Mouse (Mus musculus) liver, embryonic 14.5 days (tissue): Measurements from ENCODE around the gene Gng10. TPM values are rescaled to one million over a fixed set of nuclear protein-coding genes. Genes with fewer than 3 reads are reported as not detected.

Source experiments
- ATAC-seq: fragments of 200-750 bp; cut with Nextera tagmentation; 2 replicates; pipeline ENCODE4 v1.8.0; 2017; ENCODE audit warnings: moderate number of reproducible peaks, mild to moderate bottlenecking, moderate library complexity; ENCODE audit not compliant: insufficient read depth
- DNase-seq, 3 experiments: peaks; one replicate each; pipeline ENCODE4 v3.0.0-alpha.2; 2012 to 2013; ENCODE audit warnings: low read depth in 3 of 3, low spot score in 3 of 3
- H3K27ac ChIP-seq: fragments of 300-500 bp; sonication (generic); 2 replicates; pipeline ENCODE4 v1.5.1; 2014; ENCODE audit warnings: moderate library complexity, mild to moderate bottlenecking, control low read depth, inconsistent platforms
- H3K27me3 ChIP-seq: fragments of 300-500 bp; sonication (generic); 2 replicates; pipeline ENCODE4 v1.6.1; 2014; ENCODE audit warnings: mild to moderate bottlenecking, low read length, moderate library complexity; ENCODE audit not compliant: control insufficient read depth, insufficient read depth
- H3K36me3 ChIP-seq: fragments of 300-500 bp; sonication (generic); replicated peaks from 2 replicates; pipeline ENCODE4 v1.6.1; 2014; ENCODE audit warnings: low read depth; ENCODE audit not compliant: control insufficient read depth, insufficient read depth
- H3K4me1 ChIP-seq, 2 experiments: fragments of 200-500 bp in 1 of 2; fragments of 300-500 bp in 1 of 2; sonication (generic) in 1 of 2; replicated peaks; 2 replicates each; pipeline ENCODE4 v1.6.1; 2012 to 2014; ENCODE audit warnings: antibody characterized with exemption in 1 of 2, inconsistent platforms in 1 of 2, low read length in 1 of 2; ENCODE audit not compliant: control insufficient read depth in 2 of 2, insufficient read depth in 2 of 2
- H3K4me2 ChIP-seq: fragments of 300-500 bp; sonication (generic); 2 replicates; pipeline ENCODE4 v1.6.1; 2014; ENCODE audit warnings: low read depth, mild to moderate bottlenecking, control low read depth, moderate library complexity
- H3K4me3 ChIP-seq, 2 experiments: fragments of 200-500 bp in 1 of 2; fragments of 300-500 bp in 1 of 2; sonication (generic) in 1 of 2; 2 replicates each; pipeline ENCODE4 v1.5.1; 2012 to 2014; ENCODE audit warnings: low read depth in 2 of 2, low read length in 2 of 2, mild to moderate bottlenecking in 2 of 2, control low read depth in 1 of 2, inconsistent platforms in 1 of 2, moderate library complexity in 1 of 2; ENCODE audit not compliant: insufficient read depth in 1 of 2
- H3K9ac ChIP-seq: fragments of 300-500 bp; sonication (generic); replicated peaks from 2 replicates; pipeline ENCODE4 v1.6.1; 2014; ENCODE audit warnings: mild to moderate bottlenecking, control low read depth, moderate library complexity
- H3K9me3 ChIP-seq: fragments of 300-500 bp; sonication (generic); 2 replicates; pipeline ENCODE4 v1.6.1; 2016; ENCODE audit warnings: low read length, mixed read lengths; ENCODE audit not compliant: control insufficient read depth
- CTCF ChIP-seq: IDR thresholded peaks from 2 replicates; pipeline ENCODE4 v1.5.1; 2016; ENCODE audit warnings: antibody characterized with exemption, low read depth, control low read depth
- EP300 ChIP-seq: IDR thresholded peaks from 2 replicates; pipeline ENCODE4 v1.6.1; 2016; ENCODE audit warnings: antibody characterized with exemption, low read depth
- WGBS: fragments of 180-500 bp; shearing (Covaris S2); extraction: QIAGEN DNeasy Blood & Tissue Kit; methylation state at CpG from one replicate; pipeline ENCODE4 v1.1.7; 2014; ENCODE audit not compliant: insufficient replicate concordance; 5-methylcytosine and 5-hydroxymethylcytosine counted together
- polyA plus RNA-seq, 2 experiments: library from polyadenylated mRNA; depleted of rRNA in 1 of 2; stranded (reverse) in 1 of 2; unstranded in 1 of 2; fragments of >200 nt; fragmentation: Nextera tagmentation in 1 of 2; extraction: Ambion mirVana in 1 of 2; gene quantifications; 2 replicates each; pipeline versions ENCODE4 v1.2.1 to v1.2.3; 2012 to 2014

The Gng10 gene
- polyA plus RNA-seq, 2 experiments: 10.7 to 30.2 TPM

DNA sequence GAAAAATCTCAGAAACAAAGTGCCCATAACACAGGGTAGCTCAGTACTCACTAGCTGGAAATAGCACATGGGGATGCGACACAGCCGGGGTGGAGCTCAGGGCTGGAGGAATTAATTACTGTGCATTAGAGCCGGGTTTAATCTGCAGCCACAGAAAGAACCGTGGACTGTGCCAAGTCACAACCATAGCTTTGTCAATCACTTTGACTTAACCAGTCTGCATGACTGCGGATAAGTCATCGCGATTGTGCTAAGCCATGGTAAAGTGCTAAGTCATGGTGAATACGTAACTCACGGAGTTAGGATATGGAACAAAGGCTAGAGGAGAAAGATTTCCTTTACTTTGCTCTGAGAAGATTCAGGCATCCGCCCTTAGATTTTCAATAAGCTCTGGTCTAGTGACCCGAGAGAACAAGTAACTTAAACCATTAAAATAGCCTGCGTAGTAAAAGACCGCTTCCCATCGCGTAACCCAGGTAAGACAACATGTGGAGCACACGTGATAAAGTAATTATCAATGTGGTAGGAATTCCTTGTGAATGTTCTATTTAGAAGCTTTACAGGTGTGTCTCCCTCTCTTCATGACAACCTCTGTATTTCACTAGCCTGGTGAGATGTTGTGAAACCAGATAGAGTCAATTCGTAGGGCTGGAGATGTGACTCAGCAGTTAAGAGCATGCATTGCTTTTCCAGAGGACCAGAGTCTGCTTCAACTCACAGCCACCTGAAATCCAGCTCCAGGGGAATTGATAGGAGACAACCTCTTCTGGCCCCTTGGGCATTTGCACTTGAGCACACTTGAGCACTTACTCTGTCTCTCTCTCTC, 44.1 kb upstream of the Gng10 start:
- TF ChIP-seq CTCF: no peak
- no peak for TF ChIP-seq EP300
- Histone ChIP-seq H3K4me1 (peaks cover 43 to 61% of the 10 kb centered on the region in 2 experiments), H3K4me3 (no peak overlapping the region), H3K27ac (no peak overlapping the region), H3K9me3 (no peaks in the 10 kb centered on the region), H3K9ac (no peak overlapping the region), H3K27me3 (no peaks in the 10 kb centered on the region), H3K36me3 (no peaks in the 10 kb centered on the region), H3K4me2 (no peak overlapping the region; the same call in none of the 2 replicates)
- ATAC-seq: peak; percentile 44; the same call in 1 of the 2 replicates
- WGBS: 51% methylated on average over 17 of the region's 17 CpGs
- peak in 2 of 3 experiments; percentile 43 to 56 for DNase-seq

- H3K9me3 ChIP-seq: no peaks in the 10 kb centered on the region
- peak; percentile 65 for ATAC-seq
- H3K27ac ChIP-seq: peak overlapping the region; percentile 48
- peaks cover 37 to 54% of the 10 kb centered on the region in 2 experiments for H3K4me1 ChIP-seq
- peak overlapping the region; percentile 65 for H3K4me2 ChIP-seq
- WGBS: 21% methylated on average over 5 of the region's 5 CpGs
- H3K36me3 ChIP-seq: no peaks in the 10 kb centered on the region
- TF ChIP-seq EP300: no peak
- TF ChIP-seq CTCF: no peak
- H3K27me3 ChIP-seq: no peaks in the 10 kb centered on the region
- peak overlapping the region; percentile 47 for H3K9ac ChIP-seq
- no peak for DNase-seq
- H3K4me3 ChIP-seq: 0 out of 4 replicates have a peak overlapping the region, but pooled peaks of 1 of the 2 experiments have one; percentile 12
Observed at GRCm38 (mm10) chr4:58992195-58992594, 42.7 kb upstream of the Gng10 start.

- ATAC-seq (no peak), DNase-seq (no peak)
- peaks cover 29 to 41% of the 10 kb centered on the region in 2 experiments for H3K4me1 ChIP-seq
- no peaks in the 10 kb centered on the region for H3K27me3 ChIP-seq
- H3K4me2 ChIP-seq: no peak within 1 kb of the TSS
- H3K27ac ChIP-seq: no peak within 1 kb of the TSS
- no peak within 1 kb of the TSS for H3K4me3 ChIP-seq
- WGBS: 47% methylated on average over 4 of the region's 4 CpGs
- H3K9me3 ChIP-seq: no peaks in the 10 kb centered on the region
- no peak within 1 kb of the TSS for H3K9ac ChIP-seq
- TF ChIP-seq CTCF (no peak), EP300 (no peak)
- no peaks in the 10 kb centered on the region for H3K36me3 ChIP-seq
Observed at GRCm38 (mm10) chr4:58994762-58995161, 40.1 kb upstream of the Gng10 start, which contains the start of gene Dnajc25. Gene Dnajc25, plus strand, starts transcription at chr4:58995062.

GRCm38 (mm10) chr4:58995251-58995693, 39.6 kb upstream of the Gng10 start:
- TF ChIP-seq EP300 (no peak), CTCF (no peak)
- 43% methylated on average over 8 of the region's 8 CpGs for WGBS
- Histone ChIP-seq H3K4me2 (no peak overlapping the region), H3K36me3 (no peaks in the 10 kb centered on the region), H3K4me1 (peaks cover 24 to 37% of the 10 kb centered on the region in 2 experiments), H3K27ac (no peak overlapping the region), H3K9ac (no peak overlapping the region), H3K9me3 (no peaks in the 10 kb centered on the region), H3K27me3 (no peaks in the 10 kb centered on the region), H3K4me3 (no peak overlapping the region)
- DNase-seq (no peak), ATAC-seq (no peak)

DNA sequence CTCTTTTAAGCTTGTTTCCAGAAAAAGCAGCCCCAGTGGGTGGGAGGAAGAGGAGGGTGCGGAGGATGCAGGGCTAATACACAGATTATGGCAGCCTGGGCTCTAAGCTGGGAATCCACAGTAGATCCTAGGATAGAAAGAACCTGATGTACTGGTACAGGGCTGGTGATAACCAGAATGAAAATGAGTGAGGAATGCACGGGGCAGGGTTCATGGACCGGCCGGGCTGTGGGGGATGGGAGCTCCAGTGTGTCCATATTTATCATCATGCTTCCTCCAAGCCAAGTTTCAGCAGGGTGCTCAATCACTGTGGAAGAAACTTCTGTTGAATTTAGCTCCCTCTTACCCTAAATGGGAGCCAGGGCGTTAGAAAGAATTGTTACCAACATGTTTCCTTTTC, 37.8 kb upstream of the Gng10 start:
- no peak for ATAC-seq
- no peak overlapping the region for H3K4me2 ChIP-seq
- no peak overlapping the region for H3K4me3 ChIP-seq
- no peaks in the 10 kb centered on the region for H3K36me3 ChIP-seq
- no peak overlapping the region for H3K9ac ChIP-seq
- 66% methylated on average over 5 of the region's 5 CpGs for WGBS
- DNase-seq: no peak
- no peaks in the 10 kb centered on the region for H3K9me3 ChIP-seq
- no peak for TF ChIP-seq EP300
- no peak for TF ChIP-seq CTCF
- H3K27ac ChIP-seq: no peak overlapping the region
- peaks cover 14 to 22% of the 10 kb centered on the region in 2 experiments for H3K4me1 ChIP-seq
- no peaks in the 10 kb centered on the region for H3K27me3 ChIP-seq
